Mouse (Mus musculus) heart, adult 10 weeks (tissue): Measurements from ENCODE around the gene Khdc3. TPM values are rescaled to one million over a fixed set of nuclear protein-coding genes. Genes with fewer than 3 reads are reported as not detected.

Source experiments
- polyA plus RNA-seq: library from polyadenylated mRNA; stranded (reverse); fragments of 350-450 nt; fragmentation: Illumina TruSeq; extraction: RNeasy Lipid Tissue Mini Kit (QIAGEN cat#74804); gene quantifications from one replicate; pipeline ENCODE4 v1.2.3, GENCODE M21; 2014; ENCODE audit warnings: low read depth, low replicate concordance

Khdc3 gene
- polyA plus RNA-seq = not detected

DNA sequence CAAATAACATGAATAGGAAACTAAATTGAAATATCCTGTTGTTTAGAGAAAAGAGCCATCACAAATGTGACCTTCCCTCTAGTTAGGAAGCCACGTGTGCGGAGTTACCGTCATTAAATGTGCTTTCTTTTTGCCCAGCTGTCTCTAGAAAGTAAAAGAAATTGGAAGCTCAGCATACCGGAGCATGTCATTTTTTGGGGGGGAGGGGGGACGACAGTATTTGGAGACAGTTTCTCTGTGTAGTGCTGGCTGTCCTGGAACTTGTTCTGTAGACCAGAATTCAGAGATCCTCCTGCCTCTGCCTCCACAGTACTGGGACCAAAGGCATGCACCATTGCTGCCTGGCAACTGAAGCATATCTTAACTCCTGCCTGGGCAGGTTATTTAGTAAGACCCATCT, at the start of gene Khdc3:
Gene Khdc3, plus strand, starts transcription at position 301 of the 400 bp plus-strand sequence.

DNA sequence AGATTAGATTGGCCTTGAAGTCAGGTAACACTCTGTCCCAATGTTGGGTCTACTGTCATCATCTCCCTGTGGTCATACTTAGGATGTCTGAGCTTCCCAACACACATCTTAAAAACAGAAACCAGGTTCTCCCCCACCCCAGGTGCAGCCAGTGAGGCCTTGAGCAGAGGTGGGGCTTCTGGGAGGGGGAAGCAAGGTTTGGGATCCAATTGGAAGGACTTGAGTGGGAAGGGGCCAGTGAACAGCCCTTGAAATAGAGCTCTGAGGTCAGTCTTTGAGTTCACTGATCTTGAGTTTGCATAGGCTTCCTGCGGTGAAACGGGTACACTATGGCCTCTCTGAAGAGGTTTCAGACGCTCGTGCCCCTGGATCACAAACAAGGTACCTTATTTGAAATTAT, 545 bp downstream of the Khdc3 start, which contains the start of gene Gm20509:
Gene Gm20509, plus strand, starts transcription at position 290 of the 400 bp plus-strand sequence.

DNA sequence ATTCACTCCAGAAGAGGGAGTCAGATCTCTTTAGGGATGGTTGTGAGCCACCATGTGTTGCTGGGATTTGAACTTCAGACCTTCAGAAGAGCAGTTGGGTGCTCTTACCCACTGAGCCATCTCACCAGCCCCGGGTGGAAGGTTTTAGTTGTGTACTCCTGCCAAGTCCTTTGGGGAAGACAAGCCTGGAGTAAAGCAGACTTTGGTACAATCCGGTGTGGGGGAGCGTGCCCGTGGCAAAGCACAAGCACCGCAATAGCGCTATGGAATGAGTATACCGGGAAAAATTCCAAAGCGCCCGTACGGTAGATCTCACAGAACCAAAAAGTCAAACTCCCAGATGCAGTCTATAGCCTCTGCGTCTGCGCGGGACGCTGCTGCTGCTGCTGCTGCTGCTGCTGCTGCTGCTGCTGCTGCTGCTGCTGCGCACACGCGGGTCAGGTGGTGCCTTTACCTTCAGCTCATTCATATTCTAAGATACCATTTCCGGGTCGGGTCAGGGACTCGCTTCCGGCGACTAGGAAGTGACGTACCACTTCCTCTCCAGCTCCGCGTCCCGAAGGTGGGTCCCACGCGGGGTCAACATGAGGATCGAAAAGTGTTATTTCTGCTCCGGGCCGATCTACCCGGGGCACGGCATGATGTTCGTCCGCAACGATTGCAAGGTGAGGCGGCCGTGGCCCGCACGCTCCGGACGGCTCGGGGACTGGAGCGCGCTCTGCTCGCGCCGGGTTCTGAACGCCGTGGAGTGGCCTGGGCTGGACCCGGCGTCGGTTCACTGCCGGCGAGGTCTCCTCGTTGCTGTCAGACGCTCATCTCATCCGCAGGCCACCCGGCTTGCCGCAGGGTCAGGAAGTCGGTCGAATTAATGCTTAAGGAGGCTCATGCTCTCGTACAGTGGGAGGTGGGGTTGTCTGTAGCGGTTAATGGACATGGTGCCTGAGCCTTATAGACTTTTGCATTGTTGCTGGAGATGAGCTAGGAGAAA, 11.6 kb downstream of the Khdc3 start, which contains the start of gene Rsl24d1:
Gene Rsl24d1, plus strand, starts transcription at position 508 of the 988 bp plus-strand sequence.

Other genes with a start within 250 kb of the Khdc3 start
- 11.9 TPM for gene Pygo1, start 176.2 kb upstream of the Khdc3 start, polyA plus RNA-seq
- 1.0 TPM for gene Dyx1c1, start 143.1 kb upstream of the Khdc3 start, polyA plus RNA-seq
- not detected for gene Gm44503, start 143.0 kb upstream of the Khdc3 start, polyA plus RNA-seq
- gene Ccpg1os, start 116.5 kb upstream of the Khdc3 start, polyA plus RNA-seq = 11.1 TPM
- gene Ccpg1, start 116.4 kb upstream of the Khdc3 start, polyA plus RNA-seq = 105 TPM
- gene Pigb, start 61.5 kb upstream of the Khdc3 start, polyA plus RNA-seq = 4.6 TPM
- gene Rab27a, start 57.0 kb upstream of the Khdc3 start, polyA plus RNA-seq = 4.1 TPM
- not detected for gene Gm20509, start 634 bp downstream of the Khdc3 start, polyA plus RNA-seq
- gene Rsl24d1, start 11.6 kb downstream of the Khdc3 start, polyA plus RNA-seq = 48.4 TPM